In the genomic region with DNA sequence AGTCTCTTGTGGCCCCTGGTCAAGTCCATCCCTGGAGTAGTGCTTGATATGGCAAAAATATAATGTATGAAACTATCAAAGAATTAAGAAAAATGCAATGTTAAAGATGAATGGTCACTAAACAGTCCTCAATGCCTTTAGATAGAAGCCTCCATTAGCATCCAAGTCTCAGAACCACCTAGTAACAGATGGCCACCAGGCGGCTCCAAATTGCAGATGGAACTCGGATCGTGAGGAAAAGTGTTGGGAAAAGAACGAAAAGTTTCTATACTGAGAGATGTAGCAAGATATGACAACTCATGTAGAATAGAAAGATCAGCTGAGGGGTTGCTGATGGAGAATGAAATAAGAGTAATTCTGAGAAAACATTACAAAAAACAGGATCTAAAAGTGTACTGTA, we compare ENCODE assay signal across 12 mouse cellular contexts. TPM values are rescaled to one million over a fixed set of nuclear protein-coding genes. Genes with fewer than 3 reads are reported as not detected.
DNase-seq lines count a peak whose midpoint lies in the region; ATAC-seq and TF ChIP-seq lines count a peak whose summit lies in the region.
"Had no signal": no experiment of that assay in that cellular context is flagged by ENCODE, and none has a peak within 500 bp of the region (broad histone marks: within the 10 kb centered on the region; RNA-seq: fewer than 3 reads in every experiment).

No protein-coding gene starts in this region.

- H3K4me2 ChIP-seq in stomach, postnatal 0 days (replicated peaks; ENCODE audit: low read depth): no peak overlapping the region
- no peak overlapping the region for H3K4me2 ChIP-seq in neural tube, embryonic 15.5 days
- H3K4me2 ChIP-seq: hindbrain, embryonic 13.5 days; liver, embryonic 11.5 days had no signal

- no peak for TF ChIP-seq EP300 in heart, adult 2 months (IDR thresholded peaks at IDR 0.05; ENCODE audit: insufficient read depth, low read depth, low read length)
- TF ChIP-seq EP300 in stomach, postnatal 0 days (optimal IDR thresholded peaks at IDR 0.05): no peak

- no peaks in the 10 kb centered on the region for H3K27me3 ChIP-seq in heart, adult 2 months (ENCODE audit: control insufficient read depth, insufficient read depth, low read length)
- H3K27me3 ChIP-seq in stomach, postnatal 0 days (ENCODE audit: control insufficient read depth, insufficient read depth, low read length): no peaks in the 10 kb centered on the region
- no peaks in the 10 kb centered on the region for H3K27me3 ChIP-seq in neural tube, embryonic 15.5 days (replicated peaks)
- H3K27me3 ChIP-seq: hindbrain, embryonic 13.5 days had no signal

- H3K27ac ChIP-seq in heart, adult 2 months: no peak overlapping the region
- no peak overlapping the region for H3K27ac ChIP-seq in layer of hippocampus, adult 2 months
- no peak overlapping the region for H3K27ac ChIP-seq in stomach, postnatal 0 days (replicated peaks)
- no peak overlapping the region for H3K27ac ChIP-seq in neural tube, embryonic 15.5 days (replicated peaks)
- H3K27ac ChIP-seq: hindbrain, embryonic 13.5 days; midbrain, embryonic 10.5 days had no signal

- no peak for TF ChIP-seq POLR2A in heart, adult 2 months (IDR thresholded peaks at IDR 0.05; ENCODE audit: insufficient read depth, low read depth, low read length)

- intact Hi-C loops in heart, adult 2 months (cut with DNase I): loop anchor here (2.0 to 10.0 kb wide), 2 partner anchors 94 to 156 kb away; no protein-coding TSS in a partner anchor

- WGBS in heart, adult 2 months: 58% methylated on average over 4 of the region's 4 CpGs
- 60% methylated on average over 4 of the region's 4 CpGs for WGBS in stomach, postnatal 0 days
- WGBS in neural tube, embryonic 15.5 days: 79% methylated on average over 4 of the region's 4 CpGs

- no peak for ATAC-seq in stomach, postnatal 0 days (ENCODE audit: low FRiP score, low TSS enrichment)
- ATAC-seq in neural tube, embryonic 15.5 days (ENCODE audit: low FRiP score): no peak

- no peak overlapping the region for H3K9ac ChIP-seq in heart, adult 2 months (ENCODE audit: low read depth, low read length)
- H3K9ac ChIP-seq in stomach, postnatal 0 days (ENCODE audit: low read length): no peak overlapping the region
- no peak overlapping the region for H3K9ac ChIP-seq in neural tube, embryonic 15.5 days (replicated peaks)
- H3K9ac ChIP-seq: hindbrain, embryonic 13.5 days had no signal

- peaks cover 4% of the 10 kb centered on the region; the same call in 1 of the 2 replicates for H3K4me1 ChIP-seq in heart, adult 2 months (ENCODE audit: control insufficient read depth, insufficient read depth, low read length)
- no peaks in the 10 kb centered on the region for H3K4me1 ChIP-seq in stomach, postnatal 0 days (replicated peaks; ENCODE audit: control insufficient read depth, insufficient read depth)
- 0 out of 2 replicates have a peak, but pooled peaks cover 3% of the 10 kb centered on the region for H3K4me1 ChIP-seq in neural tube, embryonic 15.5 days
- H3K4me1 ChIP-seq: midbrain, embryonic 10.5 days had no signal

- no peaks in the 10 kb centered on the region for H3K36me3 ChIP-seq in heart, adult 2 months (ENCODE audit: control insufficient read depth, insufficient read depth, low read length)
- no peaks in the 10 kb centered on the region for H3K36me3 ChIP-seq in stomach, postnatal 0 days (ENCODE audit: control insufficient read depth, insufficient read depth, low read length)
- peaks cover 6% of the 10 kb centered on the region for H3K36me3 ChIP-seq in neural tube, embryonic 15.5 days

- peak; percentile 77 for TF ChIP-seq CTCF in heart, adult 2 months (IDR thresholded peaks at IDR 0.05)
- peak; percentile 79 for TF ChIP-seq CTCF in layer of hippocampus, adult 2 months (conservative IDR thresholded peaks at IDR 0.05)
- TF ChIP-seq CTCF in stomach, postnatal 0 days (IDR thresholded peaks at IDR 0.05; ENCODE audit: low read depth): peak; percentile 65

- H3K79me2 ChIP-seq in heart, adult 2 months (replicated peaks; ENCODE audit: control insufficient read depth, insufficient read depth, low read length): no peaks in the 10 kb centered on the region; the same call in none of the 2 replicates

- no peak for DNase-seq in heart, adult 2 months
- no peak for DNase-seq in heart, adult 8-10 months (ENCODE audit: low spot score)
- peak in 1 of 2 experiments; percentile 19 for DNase-seq in layer of hippocampus, adult 2 months (ENCODE audit: low spot score in 2 of 2)
- no peak for DNase-seq in layer of hippocampus, adult 9-11 months
- peak; percentile 11 for DNase-seq in urinary bladder, postnatal 14 days (ENCODE audit: low spot score)
- DNase-seq in urinary bladder, adult 2 months (ENCODE audit: low spot score): no peak
- DNase-seq in stomach, postnatal 0 days (ENCODE audit: low spot score): no peak
- DNase-seq: gastrocnemius, postnatal 36 days had no signal

- H3K9me3 ChIP-seq in stomach, postnatal 0 days (ENCODE audit: control insufficient read depth, low read length): no peaks in the 10 kb centered on the region
- H3K9me3 ChIP-seq in neural tube, embryonic 15.5 days (replicated peaks): no peaks in the 10 kb centered on the region
- H3K9me3 ChIP-seq: hindbrain, embryonic 13.5 days; midbrain, embryonic 10.5 days had no signal

- H3K4me3 ChIP-seq in heart, adult 2 months: no peak overlapping the region
- no peak overlapping the region for H3K4me3 ChIP-seq in layer of hippocampus, adult 2 months
- no peak overlapping the region for H3K4me3 ChIP-seq in stomach, postnatal 0 days (ENCODE audit: low read depth, low read length)
- H3K4me3 ChIP-seq in neural tube, embryonic 15.5 days (replicated peaks): no peak overlapping the region
- H3K4me3 ChIP-seq: hindbrain, embryonic 13.5 days; midbrain, embryonic 10.5 days had no signal

RNA-seq across cellular contexts. Expression of a gene that starts 38.0 kb away (rescaled TPM):
- total RNA-seq in heart, adult 2 months (2021): 10 to 100 TPM in 1 of 2 experiments, 1 to 10 TPM in 1; 8.2 to 10.1 TPM
- polyA plus RNA-seq in heart, adult 2 months (2012; rRNA removed): 2.0 and 3.2 TPM in 2 replicates
- total RNA-seq in heart, adult 8-10 months (2022): 1 to 10 TPM; 8.2 to 9.2 (median 8.7) TPM
- total RNA-seq in layer of hippocampus, adult 2 months (2021): 10 to 100 TPM; 11.5 to 11.8 TPM
- 2.5 and 3.2 TPM in 2 replicates for polyA plus RNA-seq in urinary bladder, adult 2 months (2012; rRNA removed)
- 1.1 and 1.2 TPM in 2 replicates for polyA plus RNA-seq in stomach, postnatal 0 days (2015; fragmentation: Nextera tagmentation; extraction: Ambion mirVana)
- polyA plus RNA-seq in neural tube, embryonic 15.5 days (2015; fragmentation: Nextera tagmentation; extraction: Ambion mirVana): 3.4 TPM in 2 replicates
